Mouse (Mus musculus) spleen, adult 2 months (tissue): ENCODE data around the gene Gif.

ENCODE experiments used
- CTCF ChIP-seq: fragments of 200-500 bp; IDR thresholded peaks from 2 replicates; pipeline ENCODE4 v1.5.1; 2011; ENCODE audit warnings: mild to moderate bottlenecking, inconsistent platforms; ENCODE audit not compliant: insufficient read depth, insufficient read length, insufficient replicate concordance; ENCODE audit errors: extremely low read depth
- POLR2A ChIP-seq: fragments of 200-500 bp; IDR thresholded peaks from 2 replicates; pipeline ENCODE4 v1.6.1; 2011; ENCODE audit warnings: low read depth, low read length, inconsistent platforms

DNA sequence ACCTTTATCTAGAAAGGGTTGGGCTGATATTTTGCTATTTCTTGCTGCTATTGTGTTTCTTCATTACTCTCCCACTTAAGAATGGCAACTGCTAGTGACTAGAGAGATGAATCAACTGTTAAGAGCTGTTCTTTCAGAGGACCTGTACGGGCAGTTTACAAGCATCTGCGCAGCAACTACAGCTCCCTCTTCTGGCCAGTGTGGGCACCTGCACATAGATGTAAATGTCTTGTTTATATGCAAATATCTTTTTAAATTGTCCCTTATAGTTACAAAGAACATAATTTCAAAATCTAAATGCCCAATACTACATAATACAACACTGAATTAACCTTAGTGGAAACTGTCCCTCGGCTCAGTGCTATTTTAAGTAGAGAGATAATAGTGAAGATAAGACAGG is 20.8 kb downstream of the Gif start:
- TF ChIP-seq CTCF, result peak; percentile 72; the same call in 1 of the 2 replicates
- no peak for TF ChIP-seq POLR2A
